Mouse (Mus musculus) telencephalon, adult 2 months (tissue): ENCODE results near the gene Stambp.

Experiments
- DNase-seq: peaks from one replicate; pipeline ENCODE4 v3.0.0-alpha.2; 2011; ENCODE audit warnings: low read depth, low spot score

Gene Stambp

DNA sequence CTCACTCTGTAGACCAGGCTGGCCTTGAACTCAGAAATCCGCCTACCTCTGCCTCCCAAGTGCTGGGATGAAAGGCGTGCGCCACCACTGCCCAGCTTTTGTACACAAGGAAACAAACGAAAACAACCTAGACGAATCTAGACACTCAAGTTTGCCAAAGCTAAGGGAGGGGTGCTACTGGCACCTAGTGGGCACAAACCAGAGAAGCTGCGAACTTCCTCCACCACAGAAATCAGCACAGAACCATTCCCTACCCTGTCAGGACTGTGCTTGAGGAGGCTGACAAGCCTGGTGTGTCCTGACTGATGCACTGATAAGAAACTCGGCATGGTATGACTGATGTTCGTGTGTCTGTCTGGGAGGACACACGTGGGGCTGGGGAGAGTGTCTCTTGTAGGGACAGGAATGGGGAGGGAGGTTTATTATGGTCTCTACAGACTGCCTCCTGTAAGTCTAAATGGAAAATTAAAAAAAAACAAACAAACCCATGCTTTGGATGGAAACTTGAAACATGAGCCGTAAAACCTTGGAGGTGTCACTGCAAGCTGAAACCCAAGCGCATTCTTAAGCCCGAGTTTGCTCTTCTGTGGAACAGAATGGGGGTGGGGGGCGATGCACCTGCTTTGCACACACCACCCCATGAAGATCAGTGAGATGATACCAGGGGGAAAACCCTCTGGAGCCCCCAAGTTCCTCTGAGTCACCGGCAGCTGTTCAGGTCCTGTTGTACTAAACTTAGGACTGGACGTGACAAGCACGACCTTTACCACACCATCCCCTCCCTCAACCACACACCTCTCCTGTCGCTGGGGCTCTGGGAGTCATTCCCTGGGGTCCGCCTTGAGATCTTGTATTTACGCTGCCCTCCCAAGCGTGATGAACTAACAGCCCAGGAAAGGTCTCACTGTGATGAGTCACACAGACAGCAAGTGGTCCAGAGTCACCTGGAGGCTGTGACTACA, 3.3 kb downstream of the Stambp start:
- peak; percentile 22 for DNase-seq

DNA sequence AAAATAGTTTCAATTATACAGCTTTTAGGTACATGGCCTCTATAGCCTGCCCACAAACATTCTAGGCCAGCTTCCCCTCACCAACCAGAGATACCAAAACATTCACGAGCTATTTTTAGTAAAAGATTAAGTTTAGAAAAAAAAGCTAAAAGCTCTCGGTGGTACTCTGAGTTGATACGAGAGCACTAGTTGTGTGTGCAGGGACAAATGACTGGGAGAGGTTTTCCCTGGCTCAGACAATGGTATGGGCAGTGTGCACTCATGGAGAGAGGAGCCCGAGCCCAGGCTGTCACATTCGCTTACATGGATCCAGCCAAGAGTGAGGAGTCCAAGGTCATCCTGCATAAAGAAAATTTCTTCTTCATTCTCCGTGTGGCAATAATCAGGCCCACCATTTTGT, 16.6 kb downstream of the Stambp start:
- DNase-seq = no peak

DNA sequence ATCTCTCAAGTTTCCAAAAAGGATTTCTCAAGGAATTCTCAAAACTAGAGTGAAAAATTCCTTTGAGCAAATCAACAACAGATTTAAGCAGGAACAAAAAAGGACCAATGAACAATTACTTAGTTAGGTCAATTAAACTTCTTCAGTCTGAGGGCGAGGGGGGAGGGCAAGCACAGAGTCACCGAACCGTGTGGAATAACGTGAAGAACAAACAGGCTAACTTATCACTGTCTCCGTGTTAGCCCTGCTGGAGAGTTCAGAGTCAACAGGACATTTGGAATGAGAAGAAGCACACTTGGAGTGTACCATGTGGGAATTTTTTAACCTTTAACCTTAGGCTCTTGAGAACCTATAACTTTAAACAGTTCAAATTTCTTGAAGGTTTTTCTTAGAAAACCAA, 24.2 kb downstream of the Stambp start:
- no peak for DNase-seq

DNA sequence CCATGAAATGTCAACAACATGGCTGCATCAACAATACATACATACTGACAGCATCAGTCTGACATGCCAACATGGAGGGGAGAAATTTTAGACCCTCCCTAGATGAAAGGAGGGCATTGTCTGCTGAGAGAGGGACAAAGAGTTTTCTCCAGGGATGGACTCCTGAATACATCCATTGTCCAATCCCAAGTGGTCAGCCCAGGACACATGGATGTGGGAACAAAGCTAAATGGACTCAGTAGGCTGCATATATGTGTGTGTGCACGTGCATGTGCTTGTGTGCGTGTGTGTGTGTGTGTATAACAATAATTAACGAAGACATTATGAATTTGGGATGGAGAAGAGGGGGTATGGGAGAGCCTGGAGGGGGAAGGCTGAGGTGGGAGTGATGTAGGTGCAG, 26.8 kb downstream of the Stambp start:
- DNase-seq = peak; percentile 56

DNA sequence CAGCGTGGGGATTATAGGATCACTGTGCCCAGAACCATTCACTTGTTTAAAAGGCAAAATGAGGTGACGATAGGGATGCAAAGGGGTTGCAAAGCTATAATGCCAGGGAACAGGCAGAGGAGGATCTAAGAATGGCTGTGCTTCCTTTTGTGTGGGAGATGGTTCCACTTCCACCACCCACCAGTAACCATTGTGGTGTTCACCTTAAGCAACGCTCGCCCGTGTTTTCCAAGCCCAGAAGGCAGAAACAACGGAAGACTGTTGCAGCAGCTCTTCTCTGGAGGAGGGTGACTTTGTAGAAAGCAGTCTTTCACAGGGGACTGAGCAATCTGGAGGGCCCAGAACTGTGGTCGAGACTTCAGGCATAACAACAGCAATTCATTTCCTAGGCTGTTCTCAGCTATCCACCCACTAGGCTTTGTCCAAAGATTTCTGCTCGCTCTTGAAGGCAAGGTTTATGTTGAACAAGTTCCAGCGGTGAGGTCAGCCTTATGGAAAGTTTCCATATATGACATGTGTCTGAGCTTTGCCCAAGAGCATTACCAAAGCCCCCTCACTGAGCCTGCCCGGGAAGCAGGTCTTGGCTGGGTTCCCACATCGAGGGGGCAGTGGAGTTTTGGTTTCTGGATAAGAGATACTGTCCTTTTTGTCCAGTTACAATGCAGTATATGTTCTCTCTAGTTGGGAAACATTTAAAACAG, 30.6 kb downstream of the Stambp start:
- peak; percentile 89 for DNase-seq

DNA sequence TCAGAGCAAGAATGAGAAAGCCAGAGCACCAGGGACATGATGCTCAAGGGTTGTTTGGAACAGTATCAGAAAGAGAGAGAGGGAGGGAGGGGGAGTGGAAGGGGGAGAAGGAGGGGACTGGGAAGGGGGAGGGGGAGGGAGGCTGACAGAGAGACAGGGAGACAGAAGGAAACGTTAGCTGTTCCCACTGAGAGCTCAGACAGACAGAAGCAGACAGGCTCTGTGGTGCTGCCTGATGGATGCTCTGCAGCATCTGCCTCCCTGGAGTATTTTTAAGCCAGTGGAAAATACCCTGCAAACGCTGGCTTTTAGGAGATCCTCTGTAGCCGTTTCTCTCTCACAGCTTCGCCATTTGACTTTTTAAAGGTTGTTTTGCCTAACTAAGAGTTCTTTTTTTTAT, 32.5 kb downstream of the Stambp start:
- DNase-seq = peak; percentile 71

DNA sequence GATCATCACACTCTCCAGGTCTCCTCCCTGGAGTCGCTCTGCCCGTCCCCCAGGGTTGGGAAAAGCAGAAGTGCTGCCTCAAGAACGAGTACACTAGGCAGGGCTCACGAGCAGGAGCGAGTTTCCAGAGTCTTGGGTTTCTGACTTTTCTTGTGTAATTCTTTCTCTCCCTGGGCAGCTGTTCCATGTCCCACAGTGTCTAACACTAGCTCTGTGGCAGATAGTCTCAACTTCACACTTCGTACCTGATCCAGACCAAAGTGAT, 35.8 kb downstream of the Stambp start:
- DNase-seq = no peak

DNA sequence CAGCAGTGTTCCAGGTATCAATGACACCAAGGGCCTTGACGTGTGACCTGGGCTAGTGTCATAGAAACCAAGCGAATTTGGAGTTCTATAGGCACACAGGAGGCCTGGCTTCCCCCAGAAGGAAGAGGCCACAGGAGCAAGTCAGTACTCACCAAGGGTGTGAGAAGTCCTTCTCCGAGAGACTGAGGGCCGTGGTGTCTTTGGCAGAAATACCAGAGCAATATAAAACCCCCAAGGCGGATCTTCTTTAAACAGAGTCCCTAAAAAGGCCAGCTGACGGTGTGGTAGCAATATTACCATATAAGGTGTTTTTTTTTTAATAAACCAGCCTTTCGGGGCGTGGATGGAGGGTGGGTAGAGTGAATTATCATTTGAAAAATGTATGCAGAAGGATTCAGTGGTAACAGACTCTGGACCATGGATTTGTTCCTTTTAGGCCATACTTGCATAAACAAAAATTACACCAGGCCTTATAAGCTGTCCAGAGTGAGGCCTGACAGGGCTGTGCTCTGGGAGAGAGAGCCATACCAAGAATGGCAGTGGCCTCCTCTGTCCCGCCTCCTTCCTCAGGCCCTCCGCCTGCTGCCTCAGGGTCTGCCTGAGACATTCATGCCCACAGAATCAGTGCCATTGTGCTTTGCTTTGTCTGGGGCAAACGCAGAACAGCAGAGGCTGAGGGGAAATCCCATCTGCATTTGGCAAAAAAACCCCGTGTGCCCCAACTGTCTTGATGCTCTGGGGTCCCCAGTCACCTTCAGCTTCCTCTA, 36.3 kb downstream of the Stambp start, which contains the start of gene Actg2:
Actg2 (minus strand) TSS at position 238 of the 767 bp plus-strand sequence.
- no peak for DNase-seq

DNA sequence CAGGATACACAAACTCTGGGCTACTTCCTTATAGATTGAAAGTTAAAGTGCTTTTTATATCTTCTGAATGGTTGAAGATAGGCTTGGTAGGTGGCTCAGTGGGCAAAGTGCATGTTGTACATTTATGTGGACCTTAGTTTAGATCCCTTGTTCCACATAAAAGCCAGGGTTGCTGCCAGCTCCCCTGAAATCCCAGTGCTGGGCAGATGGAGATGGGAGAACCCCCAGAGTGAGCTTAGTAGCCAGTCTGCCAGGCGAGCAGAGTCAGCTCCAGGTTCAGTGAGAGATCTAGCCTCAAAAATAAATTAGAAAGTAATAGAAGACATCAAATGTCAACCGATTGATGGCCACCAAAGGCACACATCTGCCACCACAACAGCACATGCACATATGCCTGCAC, 39.9 kb downstream of the Stambp start:
- DNase-seq = no peak

DNA sequence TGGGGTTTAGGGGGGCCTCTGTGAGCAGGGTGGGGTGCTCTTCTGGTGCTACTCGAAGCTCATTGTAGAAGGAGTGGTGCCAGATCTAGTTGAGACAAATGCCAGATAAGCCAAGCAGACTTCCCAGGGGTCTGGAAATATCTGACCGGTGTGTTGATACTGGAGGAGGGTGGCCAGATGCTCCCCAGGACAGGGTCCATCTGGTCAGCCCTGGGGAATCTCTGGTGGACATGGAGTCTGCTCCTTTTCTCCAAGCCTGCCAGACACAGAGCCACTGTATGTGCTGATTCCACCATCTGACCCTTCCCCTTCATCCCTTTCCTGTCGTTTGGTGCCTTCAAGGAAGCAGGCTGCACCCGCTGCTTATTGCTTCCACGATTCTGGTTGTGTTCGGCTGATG, 49.3 kb downstream of the Stambp start:
- no peak for DNase-seq

DNA sequence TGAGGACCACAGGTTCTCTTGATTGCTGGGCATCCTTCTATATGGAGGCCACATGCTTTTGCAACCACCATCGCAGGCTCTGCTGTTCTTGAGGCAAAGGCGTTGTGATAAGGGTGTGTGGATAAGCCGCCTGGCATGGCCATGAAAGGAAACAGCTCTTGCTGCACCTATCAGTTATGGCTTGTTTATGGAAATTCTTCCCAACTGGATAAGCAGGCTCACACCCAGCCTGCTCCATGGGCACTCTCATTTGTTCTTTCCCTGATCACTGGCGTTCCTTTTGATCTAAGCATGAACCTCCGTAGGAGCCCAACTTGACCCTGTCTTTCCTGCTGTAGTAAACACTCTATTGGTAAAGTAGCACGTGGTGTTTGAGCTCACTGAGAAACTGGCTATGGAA, 50.7 kb downstream of the Stambp start:
- DNase-seq = no peak

DNA sequence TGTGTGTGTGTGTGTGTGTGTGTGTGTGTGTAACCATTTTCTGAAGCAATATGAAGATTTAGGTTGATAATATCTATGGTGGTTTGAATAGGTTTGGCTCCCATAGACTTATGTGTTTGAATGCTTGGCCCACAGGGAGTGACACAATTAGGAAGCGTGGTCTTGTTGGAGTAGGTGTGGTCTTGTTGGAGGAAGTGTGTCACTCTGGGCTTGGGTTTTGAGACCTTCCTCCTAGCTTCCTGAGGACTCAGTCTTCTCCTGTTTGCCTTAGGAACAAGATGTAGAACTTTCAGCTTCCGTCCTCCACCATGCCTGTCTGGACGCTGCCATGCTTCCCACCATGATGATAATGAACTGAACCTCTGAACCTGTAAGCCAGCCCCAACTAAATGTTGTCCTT, 53.9 kb downstream of the Stambp start:
- DNase-seq = no peak

DNA sequence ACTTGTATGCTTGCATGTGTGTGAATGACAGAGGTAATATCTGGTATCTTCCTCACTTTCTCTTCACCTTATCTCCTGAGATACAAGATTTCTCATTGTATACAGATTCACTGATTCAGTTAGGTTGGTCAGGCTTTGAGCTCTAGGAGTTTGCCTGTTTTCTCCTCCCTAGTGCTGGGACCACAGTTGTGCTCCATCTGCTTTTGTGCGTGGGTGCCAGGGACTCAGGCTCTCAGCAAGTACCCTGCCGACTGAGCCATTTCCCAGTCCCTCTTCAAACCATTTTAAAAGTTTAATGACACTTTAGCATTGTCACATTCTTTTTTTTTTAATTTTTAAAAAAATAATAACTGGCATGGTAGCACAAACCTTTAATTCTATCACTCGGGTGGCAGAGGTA, 57.4 kb downstream of the Stambp start:
- DNase-seq = no peak

DNA sequence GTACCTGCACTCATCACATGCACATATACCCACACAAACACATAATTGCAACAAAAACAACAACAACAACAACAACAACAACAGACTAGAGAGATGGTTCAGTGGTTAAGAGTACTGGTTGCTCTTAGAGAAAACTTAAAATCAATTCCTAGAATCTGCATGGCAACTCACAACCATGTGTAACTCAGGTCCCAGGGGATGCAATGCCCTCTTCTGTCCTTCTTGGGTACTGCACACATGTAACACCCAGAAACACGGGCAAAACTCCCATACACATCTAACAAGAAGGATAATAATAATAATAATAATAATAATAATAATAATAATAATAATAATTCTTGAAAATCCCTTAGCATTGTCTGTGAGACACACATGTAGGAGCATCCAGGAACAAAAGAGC, 60.0 kb downstream of the Stambp start:
- no peak for DNase-seq

DNA sequence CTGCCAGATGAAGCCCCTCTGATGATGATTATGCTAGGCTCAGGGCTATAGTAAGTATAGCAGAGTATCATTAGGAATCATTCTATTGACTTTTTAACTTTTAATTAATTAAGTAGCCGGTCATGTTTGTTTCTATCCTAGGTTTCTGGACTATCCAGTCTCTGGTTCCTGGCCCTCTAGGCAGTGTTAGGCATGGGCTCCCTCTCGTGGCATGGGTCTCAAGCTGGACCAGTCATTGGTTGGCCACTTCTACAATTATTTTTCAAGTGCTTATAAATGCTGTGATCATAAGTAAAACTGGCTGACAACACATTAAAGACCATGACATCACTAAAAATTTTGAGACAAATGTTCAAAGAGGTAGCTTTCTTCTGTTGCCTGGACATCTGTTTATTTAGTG, 62.3 kb downstream of the Stambp start:
- no peak for DNase-seq

DNA sequence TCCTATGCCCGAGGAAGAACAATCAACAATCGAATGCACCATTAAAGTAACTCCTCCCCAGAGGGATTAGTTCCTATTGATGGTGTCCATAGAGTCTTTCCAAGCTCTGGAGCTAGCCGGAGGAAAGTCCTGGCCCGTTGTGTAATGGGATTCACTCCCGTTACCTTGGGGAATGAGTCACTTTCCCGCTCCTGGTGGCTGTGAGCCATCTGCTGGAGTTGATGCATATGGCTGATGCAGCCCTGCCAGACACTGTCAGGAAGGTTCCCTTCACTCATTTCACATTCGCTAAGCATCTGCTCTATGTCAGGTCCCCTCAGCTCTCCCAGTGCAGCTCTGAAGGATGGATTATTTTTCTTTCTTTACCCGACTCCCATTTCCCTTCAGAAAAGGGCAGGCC, 63.1 kb downstream of the Stambp start:
- no peak for DNase-seq

DNA sequence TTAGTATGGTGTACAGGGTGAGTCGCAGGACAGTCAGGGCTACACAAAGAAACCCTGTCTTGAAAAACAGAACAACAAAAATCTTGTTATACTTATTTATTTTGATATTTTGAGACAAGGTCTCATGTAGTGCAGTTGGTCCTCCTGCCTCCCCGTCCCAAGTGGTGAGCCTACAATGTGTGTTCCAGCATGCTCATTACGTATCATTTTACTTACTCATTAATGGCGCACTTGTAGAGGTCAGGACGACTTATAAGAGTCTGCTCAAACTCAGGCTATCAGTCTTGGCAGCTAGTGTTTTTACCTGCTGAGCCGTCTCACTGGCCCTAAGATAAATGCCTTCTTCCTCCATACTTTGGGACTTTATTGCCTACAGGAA, 65.4 kb downstream of the Stambp start:
- DNase-seq = no peak

DNA sequence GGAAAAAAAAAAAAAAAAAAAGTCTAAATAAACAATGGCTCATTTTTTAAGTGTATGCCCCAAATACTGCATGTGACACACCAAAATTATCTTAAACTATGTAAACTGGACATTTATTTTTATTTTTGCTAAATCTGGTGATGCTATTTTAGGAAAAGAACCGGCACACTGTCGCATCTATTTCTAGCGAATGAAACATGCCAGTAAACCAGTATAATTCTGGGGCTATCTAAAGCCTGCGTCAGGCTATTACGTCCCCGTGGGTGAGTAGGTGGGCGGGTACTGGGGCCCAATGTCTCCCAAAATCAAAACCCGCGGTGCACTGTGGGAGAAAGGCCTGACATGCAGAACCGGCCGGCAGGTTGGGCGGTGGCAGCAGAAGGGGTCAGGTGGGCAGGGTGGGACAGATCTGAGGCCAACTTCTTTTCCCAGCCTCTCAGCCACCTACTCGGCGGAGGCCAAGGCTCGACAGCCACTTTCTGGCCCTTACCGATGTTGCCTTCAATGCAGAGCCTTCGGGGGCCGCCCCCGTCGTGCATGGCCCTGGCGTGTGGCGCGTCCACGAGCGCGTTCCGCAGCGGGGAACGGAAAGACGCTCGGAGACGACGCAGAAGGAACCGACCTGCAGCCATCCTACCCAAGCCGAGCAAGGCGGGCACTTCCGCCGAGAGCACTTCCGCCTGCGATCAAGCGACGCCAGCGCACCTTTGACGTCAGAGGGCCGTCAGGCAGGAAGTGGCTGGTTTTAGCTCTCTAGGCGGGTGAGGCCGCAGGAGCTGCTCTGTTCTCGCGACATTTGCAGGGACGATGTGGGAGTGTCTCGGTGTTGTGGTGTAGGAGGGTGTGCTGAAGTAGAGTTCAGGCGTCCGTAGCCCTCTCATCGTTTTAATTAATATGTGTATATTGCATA, 66.0 kb downstream of the Stambp start, which contains the start of gene Dguok:
Dguok (minus strand) TSS at position 712 of the 910 bp plus-strand sequence.
- peak; percentile 99 for DNase-seq

DNA sequence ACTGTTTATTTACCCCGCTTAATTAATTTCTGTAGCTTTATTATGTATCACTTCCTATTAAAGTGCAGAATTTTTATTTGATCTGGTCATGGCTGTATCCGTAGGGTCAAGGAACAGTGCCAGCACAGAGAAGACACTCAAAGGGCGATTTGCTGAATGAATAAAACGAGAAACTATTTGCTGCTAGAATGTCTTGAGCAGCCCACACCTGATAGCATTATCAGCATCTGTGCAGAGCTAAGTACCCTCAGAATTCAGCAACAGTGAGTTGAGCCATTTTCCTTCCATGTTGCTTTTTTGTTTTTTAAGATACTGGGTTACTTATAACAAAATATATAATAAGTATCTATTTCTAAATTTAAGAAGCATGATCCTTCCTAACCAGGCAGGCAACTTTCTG, 67.0 kb downstream of the Stambp start:
- DNase-seq = no peak

DNA sequence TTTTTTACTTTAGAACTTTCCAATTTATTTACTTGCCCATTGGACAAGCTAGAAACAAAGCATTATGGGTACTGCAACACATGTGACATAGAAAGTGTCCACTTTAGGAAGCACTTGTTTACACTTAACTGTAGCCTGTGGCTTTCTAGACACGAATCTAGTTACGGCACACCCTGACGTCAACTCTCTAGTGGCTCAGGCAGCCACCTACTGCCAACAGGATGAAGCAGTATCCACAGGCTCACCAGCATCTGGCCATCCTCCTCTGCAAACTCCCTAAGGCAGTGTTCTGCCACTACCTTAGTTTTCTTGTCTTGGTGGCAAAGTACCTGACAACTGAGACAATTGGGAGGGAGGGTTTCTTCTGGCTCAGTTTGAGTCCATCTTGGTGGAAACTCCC, 69.2 kb downstream of the Stambp start:
- DNase-seq = no peak

DNA sequence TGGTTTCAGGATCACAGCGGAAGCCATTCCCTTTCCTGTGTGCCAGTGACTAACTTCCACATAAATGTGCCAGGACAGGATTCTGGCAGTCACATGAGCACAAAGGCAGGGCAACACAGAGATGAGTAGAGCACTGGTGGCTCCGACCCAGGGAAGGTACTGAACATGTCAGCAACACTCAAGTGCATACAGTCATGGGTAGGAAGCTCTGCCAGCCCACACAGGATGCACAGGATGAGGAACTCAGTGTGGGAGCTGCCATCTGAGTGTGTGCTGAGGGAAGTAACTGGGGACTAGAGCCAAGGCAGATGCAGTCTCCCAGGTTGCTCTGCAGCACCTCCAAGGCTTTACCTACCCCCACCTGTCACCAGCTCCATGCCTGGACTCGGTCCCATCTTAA, 69.9 kb downstream of the Stambp start:
- peak; percentile 71 for DNase-seq
